Mouse (Mus musculus): Measurements from ENCODE around the gene Tmem101. TPM values are rescaled to one million over a fixed set of nuclear protein-coding genes. Genes with fewer than 3 reads are reported as not detected.

Gene Tmem101
- total RNA-seq, 2 experiments from 2014 or later, result 23.8 to 26.4 TPM

Other genes with a start within 250 kb of the Tmem101 start
- not detected for gene Sost, start 189.4 kb downstream of the Tmem101 start, total RNA-seq (2021)
- gene Cfap97d1, start 172.1 kb downstream of the Tmem101 start, total RNA-seq (2021), result not detected
- gene Dusp3, start 169.4 kb downstream of the Tmem101 start, total RNA-seq (2021), result 10 to 100 TPM; 53.2 to 56.5 TPM
- gene Mpp3, start 127.9 kb downstream of the Tmem101 start, total RNA-seq (2021), result 10 to 100 TPM; 53.1 to 56.3 TPM
- not detected for gene Cd300lg, start 114.9 kb downstream of the Tmem101 start, total RNA-seq (2021)
- gene Mpp2, start 67.9 kb downstream of the Tmem101 start, total RNA-seq (2021), result 10 to 100 TPM; 39.1 to 45.0 TPM
- gene Ppy, start 55.1 kb downstream of the Tmem101 start, total RNA-seq (2021), result not detected
- not detected for gene Pyy, start 48.6 kb downstream of the Tmem101 start, total RNA-seq (2021)
- under 1 TPM in 1 of 2 experiments, not detected in 1; 0.16 TPM for gene Nags, start 10.9 kb downstream of the Tmem101 start, total RNA-seq (2021)
- gene Lsm12, start 28.9 kb upstream of the Tmem101 start, total RNA-seq (2021), result 10 to 100 TPM; 84.5 to 86.0 TPM
- 10 to 100 TPM; 34.6 to 35.4 TPM for gene G6pc3, start 33.2 kb upstream of the Tmem101 start, total RNA-seq (2021)
- 100 to 1,000 TPM; 205 to 213 TPM for gene Hdac5, start 73.8 kb upstream of the Tmem101 start, total RNA-seq (2021)
- gene BC030867, start 92.5 kb upstream of the Tmem101 start, total RNA-seq (2021), result 1 to 10 TPM; 1.4 to 1.6 TPM
- under 1 TPM; 0.91 to 0.98 TPM for gene Asb16, start 112.3 kb upstream of the Tmem101 start, total RNA-seq (2021)
- 10 to 100 TPM; 53.6 to 56.1 TPM for gene Tmub2, start 128.5 kb upstream of the Tmem101 start, total RNA-seq (2021)
- 100 to 1,000 TPM; 183 to 189 TPM for gene Atxn7l3, start 140.2 kb upstream of the Tmem101 start, total RNA-seq (2021)
- gene Ubtf, start 163.3 kb upstream of the Tmem101 start, total RNA-seq (2021), result 100 to 1,000 TPM; 113 to 115 TPM
- 1 to 10 TPM in 1 of 2 experiments, under 1 TPM in 1; 0.87 to 1.9 TPM for gene Slc4a1, start 209.8 kb upstream of the Tmem101 start, total RNA-seq (2021)
- gene Rundc3a, start 237.0 kb upstream of the Tmem101 start, total RNA-seq (2021), result 100 to 1,000 TPM; 261 to 262 TPM

Measured in left cerebral cortex, postnatal 4 days (tissue).